Mouse (Mus musculus) MEL (cell line): ENCODE results near the gene Dpf2. TPM values are rescaled to one million over a fixed set of nuclear protein-coding genes. Genes with fewer than 3 reads are reported as not detected.
A peak's percentile ranks its signal among the peaks of the same experiment; 100 is the strongest.

ENCODE experiments used
- DNase-seq: peaks from one replicate; pipeline ENCODE4 v3.0.0; 2011; ENCODE audit warnings: low read depth, low spot score
- H3K27ac ChIP-seq: 2 replicates; pipeline ENCODE4 v1.5.1; 2012; ENCODE audit warnings: low read depth, mild to moderate bottlenecking, control low read depth, low read length, moderate library complexity; ENCODE audit not compliant: control insufficient read depth
- H3K27me3 ChIP-seq, 2 experiments: fragments of 150-350 bp in 1 of 2; sonication (generic) in 1 of 2; 2 replicates each; pipeline ENCODE4 v1.6.1; 2012; ENCODE audit warnings: low read length in 2 of 2, mild to moderate bottlenecking in 2 of 2, improper control_type of control experiment in 1 of 2, moderate library complexity in 1 of 2; ENCODE audit not compliant: insufficient read depth in 2 of 2, control insufficient read depth in 1 of 2
- H3K36me3 ChIP-seq, 2 experiments: 2 replicates each; pipeline ENCODE4 v1.6.1; 2012 to 2014; ENCODE audit warnings: low read length in 2 of 2, improper control_type of control experiment in 1 of 2, inconsistent platforms in 1 of 2, mild to moderate bottlenecking in 1 of 2; ENCODE audit not compliant: insufficient read depth in 2 of 2, control insufficient read depth in 1 of 2
- H3K4me1 ChIP-seq, 2 experiments: fragments of 150-350 bp in 1 of 2; sonication (generic) in 1 of 2; 2 replicates each; pipeline ENCODE4 v1.6.1; 2012; ENCODE audit warnings: low read length in 2 of 2, improper control_type of control experiment in 1 of 2, mild to moderate bottlenecking in 1 of 2; ENCODE audit not compliant: insufficient read depth in 2 of 2, control insufficient read depth in 1 of 2
- H3K4me3 ChIP-seq, 2 experiments: fragments of 150-350 bp in 1 of 2; sonication (generic) in 1 of 2; 2 replicates each; pipeline ENCODE4 v1.5.1; 2012; ENCODE audit warnings: low read depth in 2 of 2, low read length in 2 of 2, mild to moderate bottlenecking in 2 of 2, moderate library complexity in 2 of 2, control low read depth in 1 of 2, improper control_type of control experiment in 1 of 2; ENCODE audit not compliant: control insufficient read depth in 1 of 2, insufficient read depth in 1 of 2
- H3K79me2 ChIP-seq: 2 replicates; pipeline ENCODE4 v1.6.1; 2012; ENCODE audit warnings: mild to moderate bottlenecking, low read length, moderate library complexity; ENCODE audit not compliant: control insufficient read depth, poor library complexity, insufficient read depth
- H3K9ac ChIP-seq: 2 replicates; pipeline ENCODE4 v1.6.1; 2012; ENCODE audit warnings: low read depth, mild to moderate bottlenecking, control low read depth, low read length, moderate library complexity; ENCODE audit not compliant: control insufficient read depth, poor library complexity, severe bottlenecking
- H3K9me3 ChIP-seq: fragments of 150-350 bp; sonication (generic); replicated peaks from 2 replicates; pipeline ENCODE4 v1.6.1; 2012; ENCODE audit warnings: mild to moderate bottlenecking, low read length, improper control_type of control experiment, moderate library complexity; ENCODE audit not compliant: insufficient read depth
- BHLHE40 ChIP-seq: IDR thresholded peaks from 2 replicates; pipeline ENCODE4 v1.6.1; 2012; ENCODE audit warnings: low read depth, mild to moderate bottlenecking, inconsistent platforms, low read length, improper control_type of control experiment, borderline replicate concordance
- CHD1 ChIP-seq: IDR thresholded peaks from 2 replicates; pipeline ENCODE4 v1.6.1; 2012; ENCODE audit warnings: low read depth, mild to moderate bottlenecking, inconsistent platforms, low read length, improper control_type of control experiment
- CHD2 ChIP-seq: IDR thresholded peaks from 2 replicates; pipeline ENCODE4 v1.6.1; 2011; ENCODE audit warnings: low read length, improper control_type of control experiment
- CTCF ChIP-seq, 3 experiments: IDR thresholded peaks in 2 of 3; conservative IDR thresholded peaks in 1 of 3; 2 replicates each; pipeline ENCODE4 v1.5.1; 2011 to 2012; ENCODE audit warnings: low read length in 3 of 3, low read depth in 2 of 3, mild to moderate bottlenecking in 2 of 3, improper control_type of control experiment in 1 of 3, inconsistent platforms in 1 of 3, mixed read lengths in 1 of 3, moderate library complexity in 1 of 3; ENCODE audit not compliant: control insufficient read depth in 1 of 3, insufficient read depth in 1 of 3, poor library complexity in 1 of 3, severe bottlenecking in 1 of 3
- ELF1 ChIP-seq: IDR thresholded peaks from 2 replicates; pipeline ENCODE4 v1.6.1; 2014; ENCODE audit warnings: low read depth, mild to moderate bottlenecking, inconsistent platforms, low read length, improper control_type of control experiment, moderate library complexity
- EP300 ChIP-seq, 2 experiments: IDR thresholded peaks; 2 replicates each; pipeline ENCODE4 v1.6.1; 2011; ENCODE audit warnings: improper control_type of control experiment in 2 of 2, low read length in 2 of 2, low read depth in 1 of 2, mild to moderate bottlenecking in 1 of 2
- ETS1 ChIP-seq: IDR thresholded peaks from 2 replicates; pipeline ENCODE4 v1.6.1; 2012; ENCODE audit warnings: low read depth, mild to moderate bottlenecking, inconsistent platforms, low read length, improper control_type of control experiment, moderate library complexity
- GABPA ChIP-seq: IDR thresholded peaks from 2 replicates; pipeline ENCODE4 v1.6.1; 2012; ENCODE audit warnings: low read depth, mild to moderate bottlenecking, inconsistent platforms, low read length, improper control_type of control experiment, moderate library complexity
- GATA1 ChIP-seq: IDR thresholded peaks from 2 replicates; pipeline ENCODE4 v1.6.1; 2011; ENCODE audit warnings: low read depth, low read length, improper control_type of control experiment
- HCFC1 ChIP-seq: IDR thresholded peaks from 2 replicates; pipeline ENCODE4 v1.6.1; 2012; ENCODE audit warnings: low read depth, mild to moderate bottlenecking, inconsistent platforms, low read length, improper control_type of control experiment, moderate library complexity
- JUND ChIP-seq: IDR thresholded peaks from 2 replicates; pipeline ENCODE4 v1.6.1; 2011; ENCODE audit warnings: low read depth, mild to moderate bottlenecking, improper control_type of control experiment, low read length
- KAT2A ChIP-seq: conservative IDR thresholded peaks from 2 replicates; pipeline ENCODE4 v1.6.1; 2012; ENCODE audit warnings: low read depth, low read length, improper control_type of control experiment, inconsistent platforms
- MAFK ChIP-seq: IDR thresholded peaks from 2 replicates; pipeline ENCODE4 v1.6.1; 2011; ENCODE audit warnings: low read depth, mild to moderate bottlenecking, low read length, improper control_type of control experiment, borderline replicate concordance
- MAX ChIP-seq: IDR thresholded peaks from 2 replicates; pipeline ENCODE4 v1.6.1; 2011; ENCODE audit warnings: low read length, improper control_type of control experiment
- MAZ ChIP-seq: IDR thresholded peaks from 2 replicates; pipeline ENCODE4 v1.6.1; 2012; ENCODE audit warnings: low read depth, mild to moderate bottlenecking, inconsistent platforms, low read length, improper control_type of control experiment
- MEF2A ChIP-seq: IDR thresholded peaks from 2 replicates; pipeline ENCODE4 v1.6.1; 2014; ENCODE audit warnings: low read depth, mild to moderate bottlenecking, inconsistent platforms, low read length, improper control_type of control experiment; ENCODE audit not compliant: poor library complexity, insufficient replicate concordance, severe bottlenecking; ENCODE audit errors: extremely low read depth
- MXI1 ChIP-seq: IDR thresholded peaks from 2 replicates; pipeline ENCODE4 v1.6.1; 2011; ENCODE audit warnings: mild to moderate bottlenecking, low read depth, low read length, improper control_type of control experiment
- MYB ChIP-seq: IDR thresholded peaks from 2 replicates; pipeline ENCODE4 v1.6.1; 2011; ENCODE audit warnings: mild to moderate bottlenecking, low read depth, low read length, improper control_type of control experiment
- MYC ChIP-seq: IDR thresholded peaks from 2 replicates; pipeline ENCODE4 v1.6.1; 2011; ENCODE audit warnings: low read depth, mild to moderate bottlenecking, low read length, improper control_type of control experiment, moderate library complexity
- NELFE ChIP-seq: IDR thresholded peaks from 2 replicates; pipeline ENCODE4 v1.6.1; 2011; ENCODE audit warnings: low read depth, low read length, improper control_type of control experiment
- NRF1 ChIP-seq: IDR thresholded peaks from 2 replicates; pipeline ENCODE4 v1.6.1; 2014; ENCODE audit warnings: low read depth, mild to moderate bottlenecking, inconsistent platforms, low read length, improper control_type of control experiment, moderate library complexity; ENCODE audit not compliant: poor library complexity, insufficient read depth, severe bottlenecking
- POLR2A ChIP-seq, 2 experiments: IDR thresholded peaks; 2 replicates each; pipeline ENCODE4 v1.6.1; 2011 to 2012; ENCODE audit warnings: low read length in 2 of 2, mild to moderate bottlenecking in 2 of 2, control low read depth in 1 of 2, improper control_type of control experiment in 1 of 2, low read depth in 1 of 2, moderate library complexity in 1 of 2; ENCODE audit not compliant: control insufficient read depth in 1 of 2, insufficient read depth in 1 of 2, poor library complexity in 1 of 2
- POLR2AphosphoS2 ChIP-seq: IDR thresholded peaks from 2 replicates; pipeline ENCODE4 v1.6.1; 2011; ENCODE audit warnings: low read length, improper control_type of control experiment
- POLR2AphosphoS5 ChIP-seq: IDR thresholded peaks from 2 replicates; pipeline ENCODE4 v1.6.1; 2012; ENCODE audit warnings: low read depth, borderline replicate concordance, mild to moderate bottlenecking, inconsistent platforms, low read length, moderate library complexity, mixed read lengths
- RAD21 ChIP-seq: IDR thresholded peaks from 2 replicates; pipeline ENCODE4 v1.6.1; 2011; ENCODE audit warnings: mild to moderate bottlenecking, low read depth, low read length, improper control_type of control experiment
- RCOR1 ChIP-seq: IDR thresholded peaks from 2 replicates; pipeline ENCODE4 v1.6.1; 2012; ENCODE audit warnings: low read depth, mild to moderate bottlenecking, inconsistent platforms, low read length, improper control_type of control experiment
- SIN3A ChIP-seq: IDR thresholded peaks from 2 replicates; pipeline ENCODE4 v1.6.1; 2012; ENCODE audit warnings: low read length, improper control_type of control experiment, inconsistent platforms
- SMC3 ChIP-seq: IDR thresholded peaks from 2 replicates; pipeline ENCODE4 v1.6.1; 2011; ENCODE audit warnings: low read depth, low read length, improper control_type of control experiment
- TAL1 ChIP-seq: IDR thresholded peaks from 2 replicates; pipeline ENCODE4 v1.6.1; 2012; ENCODE audit warnings: mild to moderate bottlenecking, inconsistent platforms, low read length, moderate library complexity, mixed read lengths
- TCF12 ChIP-seq: IDR thresholded peaks from 2 replicates; pipeline ENCODE4 v1.6.1; 2014; ENCODE audit warnings: low read depth, mild to moderate bottlenecking, inconsistent platforms, low read length, improper control_type of control experiment, moderate library complexity
- UBTF ChIP-seq: IDR thresholded peaks from 2 replicates; pipeline ENCODE4 v1.6.1; 2012; ENCODE audit warnings: low read depth, mild to moderate bottlenecking, inconsistent platforms, low read length, improper control_type of control experiment, moderate library complexity, borderline replicate concordance; ENCODE audit not compliant: insufficient read depth
- USF1 ChIP-seq: IDR thresholded peaks from 2 replicates; pipeline ENCODE4 v1.6.1; 2014; ENCODE audit warnings: low read depth, mild to moderate bottlenecking, inconsistent platforms, low read length, improper control_type of control experiment, moderate library complexity
- USF2 ChIP-seq, 2 experiments: IDR thresholded peaks; 2 replicates each; pipeline ENCODE4 v1.6.1; 2011 to 2012; ENCODE audit warnings: improper control_type of control experiment in 2 of 2, low read length in 2 of 2, borderline replicate concordance in 1 of 2, inconsistent platforms in 1 of 2, low read depth in 1 of 2, mild to moderate bottlenecking in 1 of 2; ENCODE audit not compliant: insufficient read depth in 1 of 2
- ZC3H11A ChIP-seq: IDR thresholded peaks from 2 replicates; pipeline ENCODE4 v1.6.1; 2012; ENCODE audit warnings: low read depth, mild to moderate bottlenecking, inconsistent platforms, low read length, improper control_type of control experiment
- ZKSCAN1 ChIP-seq: IDR thresholded peaks from 2 replicates; pipeline ENCODE4 v1.6.1; 2012; ENCODE audit warnings: low read depth, mild to moderate bottlenecking, inconsistent platforms, low read length, improper control_type of control experiment, moderate library complexity
- ZMIZ1 ChIP-seq: IDR thresholded peaks from 2 replicates; pipeline ENCODE4 v1.6.1; 2012; ENCODE audit warnings: low read depth, mild to moderate bottlenecking, inconsistent platforms, low read length, improper control_type of control experiment, moderate library complexity
- ZNF384 ChIP-seq: IDR thresholded peaks from 2 replicates; pipeline ENCODE4 v1.6.1; 2012; ENCODE audit warnings: low read depth, mild to moderate bottlenecking, inconsistent platforms, low read length, improper control_type of control experiment
- polyA plus RNA-seq, 2 experiments: library from polyadenylated mRNA; stranded (reverse) in 1 of 2; unstranded in 1 of 2; fragments of >175 nt in 1 of 2; fragments of >200 nt in 1 of 2; gene quantifications; 2 replicates each; pipeline versions ENCODE4 v1.2.1 to v1.2.4; 2012; ENCODE audit warnings: low replicate concordance in 2 of 2, low read depth in 1 of 2; ENCODE audit not compliant: insufficient read length in 2 of 2, insufficient read depth in 1 of 2, missing spikeins in 1 of 2
- total RNA-seq: library from RNA; depleted of rRNA; stranded (reverse); fragments of 300-350 nt; gene quantifications from 2 replicates; pipeline ENCODE4 v1.2.3, GENCODE M21; 2012

Dpf2 gene
- total and polyA plus RNA-seq, 3 experiments, result 58.6 to 166 (median 133) TPM

- Histone ChIP-seq H3K9ac (0 out of 2 replicates have a peak overlapping the region, but pooled peaks have one; percentile 27), H3K27ac (peak overlapping the region; percentile 69)
- DNase-seq, result peak; percentile 75
- TF ChIP-seq MYC (peak; percentile 50; the same call in 1 of the 2 replicates), ELF1 (peak; percentile 48; the same call in 1 of the 2 replicates), ZKSCAN1 (no peak), USF1 (peak; percentile 37; the same call in 1 of the 2 replicates), HCFC1 (no peak), GABPA (no peak), CTCF (IDR thresholded peaks at IDR 0.05 in 2 of 3, conservative IDR thresholded peaks at IDR 0.05 in 1 of 3; ENCODE audit: control insufficient read depth in 1 of 3, insufficient read depth in 1 of 3, low read depth in 2 of 3, low read length in 3 of 3, poor library complexity in 1 of 3, severe bottlenecking in 1 of 3) (no peak), ETS1 (peak; percentile 62), CHD1 (no peak), MXI1 (peak; percentile 53), POLR2AphosphoS5 (no peak), TCF12 (peak; percentile 74), ZC3H11A (no peak), NELFE (no peak), MAZ (no peak), MYB (0 out of 2 replicates have a peak, but pooled peaks have one; percentile 6), POLR2A (IDR thresholded peaks at IDR 0.05; ENCODE audit: control insufficient read depth in 1 of 2, insufficient read depth in 1 of 2, low read depth in 1 of 2, low read length in 2 of 2, poor library complexity in 1 of 2) (no peak; a peak in 1 of 4 replicates), BHLHE40 (no peak; the same call in 1 of the 2 replicates), TAL1 (peak; percentile 51), MAFK (no peak), CHD2 (no peak), ZMIZ1 (no peak), KAT2A (no peak), POLR2AphosphoS2 (no peak), GATA1 (peak; percentile 78), SIN3A (peak; percentile 71; the same call in 1 of the 2 replicates), NRF1 (0 out of 2 replicates have a peak, but pooled peaks have one; percentile 4), ZNF384 (no peak), MEF2A (no peak), USF2 (IDR thresholded peaks at IDR 0.05; ENCODE audit: borderline replicate concordance in 1 of 2, insufficient read depth in 1 of 2, low read depth in 1 of 2, low read length in 2 of 2) (no peak), MAX (no peak; the same call in 1 of the 2 replicates), RAD21 (no peak), JUND (no peak), UBTF (no peak), SMC3 (no peak), RCOR1 (0 out of 2 replicates have a peak, but pooled peaks have one; percentile 3), EP300 (IDR thresholded peaks at IDR 0.05; ENCODE audit: low read depth in 1 of 2, low read length in 2 of 2) (peak; percentile 58 to 81; a peak in 3 of 4 replicates)
These were observed 28.9 kb downstream of the Dpf2 start for GRCm38 (mm10) chr19:5883935-5884334.

More at GRCm38 (mm10) chr19:5883935-5884334, 28.9 kb downstream of the Dpf2 start:
- no peak overlapping the region for H3K4me3 ChIP-seq
- peaks cover 0 to 17% of the 10 kb centered on the region in 2 experiments; a peak in 2 of 4 replicates for H3K36me3 ChIP-seq
- H3K79me2 ChIP-seq, result peaks cover 6% of the 10 kb centered on the region
- no peaks in the 10 kb centered on the region for H3K27me3 ChIP-seq
- H3K4me1 ChIP-seq, result peaks cover 8 to 28% of the 10 kb centered on the region in 2 experiments
- no peaks in the 10 kb centered on the region for H3K9me3 ChIP-seq
